In the genomic region with DNA sequence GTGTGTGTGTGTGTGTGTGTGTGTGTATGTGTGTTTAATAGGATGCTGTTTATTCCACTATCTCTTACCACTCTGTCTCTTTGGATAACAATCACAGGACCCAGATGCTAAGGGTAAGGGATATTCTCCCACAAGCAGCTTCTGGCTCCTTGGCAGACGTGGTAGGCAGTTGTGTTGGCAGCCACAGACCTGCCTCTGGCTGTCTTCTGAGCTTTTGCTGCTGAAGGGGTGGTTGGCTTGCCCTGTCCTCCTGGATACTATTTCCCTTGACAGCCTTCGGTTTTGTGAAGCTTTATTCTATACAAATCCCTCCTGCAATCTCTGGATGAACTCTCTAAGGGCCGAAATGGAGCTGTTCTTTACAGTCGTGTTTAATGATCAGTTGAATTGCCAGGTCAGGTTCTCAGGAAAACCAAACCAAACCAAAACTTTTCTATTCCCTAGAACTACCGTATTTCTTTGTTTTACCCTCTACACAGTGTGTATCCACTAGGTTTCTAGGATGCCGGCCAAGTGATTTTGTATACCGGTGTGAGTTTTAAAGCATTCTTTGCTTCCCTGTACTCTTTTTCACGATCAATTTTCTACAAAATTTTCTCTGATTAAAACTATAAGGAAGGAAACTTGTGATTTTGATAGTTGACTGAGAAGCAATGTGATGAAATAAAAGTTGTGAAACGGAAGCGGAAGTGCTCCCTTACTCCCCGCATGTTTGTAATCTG, we compare ENCODE assay signal across 14 mouse cellular contexts.
DNase-seq lines count a peak whose midpoint lies in the region; ATAC-seq and TF ChIP-seq lines count a peak whose summit lies in the region.
"Had no signal": no experiment of that assay in that cellular context is flagged by ENCODE, and none has a peak within 500 bp of the region (broad histone marks: within the 10 kb centered on the region; RNA-seq: fewer than 3 reads in every experiment).

No protein-coding gene starts in this region.

- WGBS in cerebellum, adult 2 months: 9% methylated on average over 11 of the region's 11 CpGs
- 57% methylated on average over 11 of the region's 11 CpGs for WGBS in hindbrain, embryonic 12.5 days
- 50% methylated on average over 11 of the region's 11 CpGs for WGBS in midbrain, embryonic 15.5 days
- WGBS in thymus, adult 2 months: 81% methylated on average over 11 of the region's 11 CpGs
- 62% methylated on average over 11 of the region's 11 CpGs for WGBS in intestine, embryonic 16.5 days

- no peaks in the 10 kb centered on the region for H3K36me3 ChIP-seq in hindbrain, embryonic 12.5 days
- no peaks in the 10 kb centered on the region for H3K36me3 ChIP-seq in midbrain, embryonic 15.5 days (replicated peaks)
- no peaks in the 10 kb centered on the region for H3K36me3 ChIP-seq in thymus, adult 2 months (ENCODE audit: control insufficient read depth, insufficient read depth, low read length)
- no peaks in the 10 kb centered on the region for H3K36me3 ChIP-seq in intestine, embryonic 16.5 days (ENCODE audit: control insufficient read depth, insufficient read depth, low read length)
- H3K36me3 ChIP-seq: heart, embryonic 10.5 days; liver, embryonic 15.5 days had no signal

- ATAC-seq in hindbrain, embryonic 12.5 days (ENCODE audit: low FRiP score): no peak
- no peak for ATAC-seq in midbrain, embryonic 15.5 days (replicated peaks)
- no peak for ATAC-seq in megakaryocyte, adult 5-6 weeks (ENCODE audit: poor library complexity, severe bottlenecking)
- no peak for ATAC-seq in intestine, embryonic 16.5 days

- no peak overlapping the region for H3K9ac ChIP-seq in hindbrain, embryonic 12.5 days
- no peak overlapping the region for H3K9ac ChIP-seq in midbrain, embryonic 15.5 days
- H3K9ac ChIP-seq in intestine, embryonic 16.5 days (ENCODE audit: low read depth, low read length): no peak overlapping the region
- H3K9ac ChIP-seq: liver, embryonic 15.5 days had no signal

- peak; percentile 66 to 80 for DNase-seq in cerebellum, adult 2 months
- DNase-seq in cerebellum, postnatal 10 days: peak; percentile 86 to 88
- no peak for DNase-seq in layer of hippocampus, adult 8-10 months (ENCODE audit: low spot score in 2 of 2)
- no peak for DNase-seq in thymus, adult 2 months
- DNase-seq: adrenal gland, postnatal 10 days; layer of hippocampus, adult 9-11 months; lung, postnatal 4 days had no signal

- TF ChIP-seq CTCF in cerebellum, adult 2 months (IDR thresholded peaks at IDR 0.05; ENCODE audit: borderline replicate concordance, insufficient read depth, low read depth, low read length): no peak
- TF ChIP-seq CTCF in thymus, adult 2 months (IDR thresholded peaks at IDR 0.05; ENCODE audit: borderline replicate concordance, control insufficient read depth, extremely low read depth, insufficient read depth, low read length, poor library complexity): no peak

- peak overlapping the region; percentile 98 for H3K27ac ChIP-seq in cerebellum, adult 2 months (ENCODE audit: insufficient read depth, low read length)
- H3K27ac ChIP-seq in hindbrain, embryonic 12.5 days: peak overlapping the region; percentile 48; the same call in 1 of the 2 replicates
- peak overlapping the region; percentile 63 for H3K27ac ChIP-seq in midbrain, embryonic 15.5 days
- no peak overlapping the region for H3K27ac ChIP-seq in thymus, adult 2 months (ENCODE audit: control insufficient read depth, insufficient read depth, low read length)
- H3K27ac ChIP-seq in intestine, embryonic 16.5 days (ENCODE audit: low read length): no peak overlapping the region
- H3K27ac ChIP-seq: heart, embryonic 10.5 days; liver, embryonic 15.5 days had no signal

- H3K4me1 ChIP-seq in cerebellum, adult 2 months (ENCODE audit: control insufficient read depth, insufficient read depth, low read length): peaks cover 11% of the 10 kb centered on the region; the same call in 1 of the 2 replicates
- H3K4me1 ChIP-seq in hindbrain, embryonic 12.5 days: peaks cover 15% of the 10 kb centered on the region
- H3K4me1 ChIP-seq in midbrain, embryonic 15.5 days: peaks cover 15% of the 10 kb centered on the region
- H3K4me1 ChIP-seq in thymus, adult 2 months (replicated peaks; ENCODE audit: control insufficient read depth, insufficient read depth, low read length): no peaks in the 10 kb centered on the region
- no peaks in the 10 kb centered on the region for H3K4me1 ChIP-seq in intestine, embryonic 16.5 days (ENCODE audit: control insufficient read depth, insufficient read depth, low read length)
- H3K4me1 ChIP-seq: heart, embryonic 10.5 days; liver, embryonic 15.5 days had no signal

- H3K27me3 ChIP-seq in cerebellum, adult 2 months (ENCODE audit: control insufficient read depth, insufficient read depth, low read length): no peaks in the 10 kb centered on the region
- peaks cover 28% of the 10 kb centered on the region for H3K27me3 ChIP-seq in hindbrain, embryonic 12.5 days
- H3K27me3 ChIP-seq in midbrain, embryonic 15.5 days (replicated peaks): peaks cover 20% of the 10 kb centered on the region
- no peaks in the 10 kb centered on the region for H3K27me3 ChIP-seq in thymus, adult 2 months (ENCODE audit: control insufficient read depth, insufficient read depth, low read length)
- H3K27me3 ChIP-seq in intestine, embryonic 16.5 days (replicated peaks; ENCODE audit: control insufficient read depth, insufficient read depth, low read length): no peaks in the 10 kb centered on the region
- H3K27me3 ChIP-seq: liver, embryonic 15.5 days had no signal

- H3K4me2 ChIP-seq in hindbrain, embryonic 12.5 days (replicated peaks): peak overlapping the region; percentile 22; the same call in 1 of the 2 replicates
- 0 out of 2 replicates have a peak overlapping the region, but pooled peaks have one; percentile 9 for H3K4me2 ChIP-seq in midbrain, embryonic 15.5 days
- H3K4me2 ChIP-seq in intestine, embryonic 16.5 days (ENCODE audit: low read depth, low read length): no peak overlapping the region
- H3K4me2 ChIP-seq: liver, embryonic 15.5 days had no signal

- H3K4me3 ChIP-seq in cerebellum, adult 2 months (replicated peaks; ENCODE audit: insufficient read depth, low read depth, low read length): peak overlapping the region; percentile 23
- no peak overlapping the region for H3K4me3 ChIP-seq in hindbrain, embryonic 12.5 days
- H3K4me3 ChIP-seq in midbrain, embryonic 15.5 days: no peak overlapping the region
- H3K4me3 ChIP-seq in thymus, adult 2 months (ENCODE audit: control insufficient read depth, insufficient read depth, low read length): no peak overlapping the region
- no peak overlapping the region for H3K4me3 ChIP-seq in intestine, embryonic 16.5 days (ENCODE audit: low read length)
- H3K4me3 ChIP-seq: heart, embryonic 10.5 days; liver, embryonic 15.5 days; myocyte had no signal

- no peaks in the 10 kb centered on the region for H3K9me3 ChIP-seq in hindbrain, embryonic 12.5 days (replicated peaks)
- H3K9me3 ChIP-seq in midbrain, embryonic 15.5 days: no peaks in the 10 kb centered on the region
- no peaks in the 10 kb centered on the region for H3K9me3 ChIP-seq in intestine, embryonic 16.5 days (ENCODE audit: control insufficient read depth, low read length)
- H3K9me3 ChIP-seq: heart, embryonic 10.5 days; liver, embryonic 15.5 days had no signal

- no peak for TF ChIP-seq POLR2A in cerebellum, adult 2 months (IDR thresholded peaks at IDR 0.05; ENCODE audit: borderline replicate concordance, insufficient read depth, low read length)
- TF ChIP-seq POLR2A in thymus, adult 2 months (IDR thresholded peaks at IDR 0.05; ENCODE audit: control insufficient read depth, extremely low read depth, insufficient read depth, low read length, poor library complexity): no peak

Comparison
In these comparisons a context has a peak if more than half of its experiments do, and no peak if none do; other contexts are left out.
1. DNase-seq: peak in cerebellum, adult 2 months (2 of 2) and cerebellum, postnatal 10 days (2 of 2); none in layer of hippocampus, adult 8-10 months (0 of 2) and thymus, adult 2 months (single experiment).
2. H3K27ac ChIP-seq: peak in cerebellum, adult 2 months (single experiment), hindbrain, embryonic 12.5 days (single experiment) and midbrain, embryonic 15.5 days (single experiment); none in thymus, adult 2 months (single experiment) and intestine, embryonic 16.5 days (single experiment).